Mouse (Mus musculus) erythroblast, embryonic 14.5 days (primary cell): Measurements from ENCODE around the gene Cldn5.

ENCODE experiments used
- GATA1 ChIP-seq: IDR thresholded peaks from 2 replicates; pipeline ENCODE4 v1.6.1; 2012; ENCODE audit warnings: low read length, inconsistent platforms, mixed read lengths
- TAL1 ChIP-seq: IDR thresholded peaks from 3 replicates; pipeline ENCODE4 v1.6.1; 2012; ENCODE audit warnings: low read length, inconsistent platforms, mixed read lengths

GRCm38 (mm10) chr16:18773936-18774335 lies 2.7 kb upstream of the Cldn5 start:
- no peak for TF ChIP-seq TAL1
- no peak for TF ChIP-seq GATA1
